ENCODE assay signal across 10 mouse cellular contexts in genomic region chr12:102127601-102128000, GRCm38 (mm10). TPM values are rescaled to one million over a fixed set of nuclear protein-coding genes. Genes with fewer than 3 reads are reported as not detected.
A peak's percentile ranks its signal among the peaks of the same experiment; 100 is the strongest.
DNase-seq lines count a peak whose midpoint lies in the region; ATAC-seq and TF ChIP-seq lines count a peak whose summit lies in the region.
"Had no signal": no experiment of that assay in that cellular context is flagged by ENCODE, and none has a peak within 500 bp of the region (broad histone marks: within the 10 kb centered on the region; RNA-seq: fewer than 3 reads in every experiment).

No protein-coding gene starts in this region.

- H3K27ac ChIP-seq in left cerebral cortex, adult 2 months, result peak overlapping the region; percentile 87; the same call in 1 of the 2 replicates
- no peak overlapping the region for H3K27ac ChIP-seq in forebrain, embryonic 12.5 days
- H3K27ac ChIP-seq in limb, embryonic 10.5 days, result no peak overlapping the region
- H3K27ac ChIP-seq in neural tube, embryonic 15.5 days (replicated peaks), result no peak overlapping the region

- peak overlapping the region; percentile 66 for H3K4me3 ChIP-seq in left cerebral cortex, adult 2 months
- peak overlapping the region; percentile 54 for H3K4me3 ChIP-seq in forebrain, embryonic 12.5 days (replicated peaks)
- peak overlapping the region; percentile 58 for H3K4me3 ChIP-seq in limb, embryonic 10.5 days
- peak overlapping the region; percentile 56 for H3K4me3 ChIP-seq in neural tube, embryonic 15.5 days (replicated peaks)

- H3K9ac ChIP-seq in forebrain, embryonic 12.5 days, result 0 out of 2 replicates have a peak overlapping the region, but pooled peaks have one; percentile 51
- H3K9ac ChIP-seq in neural tube, embryonic 15.5 days (replicated peaks), result no peak overlapping the region

- no peaks in the 10 kb centered on the region for H3K36me3 ChIP-seq in forebrain, embryonic 12.5 days (replicated peaks)
- no peaks in the 10 kb centered on the region for H3K36me3 ChIP-seq in limb, embryonic 10.5 days
- H3K36me3 ChIP-seq in neural tube, embryonic 15.5 days, result no peaks in the 10 kb centered on the region
- H3K36me3 ChIP-seq: G1E had no signal

- no peak for DNase-seq in left cerebral cortex, adult 2 months (ENCODE audit: extremely low spot score in 1 of 2, low spot score in 2 of 2)
- no peak for DNase-seq in left cerebral cortex, postnatal 14 days (ENCODE audit: low spot score in 2 of 2)
- no peak for DNase-seq in limb, embryonic 10.5 days (ENCODE audit: low spot score)
- no peak for DNase-seq in spleen, postnatal 4 days (ENCODE audit: low spot score in 2 of 2)
- DNase-seq in left cerebral cortex, adult 8-10 months (ENCODE audit: low spot score in 2 of 2), result no peak
- DNase-seq in layer of hippocampus, adult 9-10 months (ENCODE audit: low spot score), result no peak
- DNase-seq: thymus, postnatal 36 days had no signal

- peaks cover 65% of the 10 kb centered on the region for H3K27me3 ChIP-seq in forebrain, embryonic 12.5 days
- peaks cover 66% of the 10 kb centered on the region for H3K27me3 ChIP-seq in limb, embryonic 10.5 days (ENCODE audit: low read depth, poor library complexity, severe bottlenecking)
- peaks cover 47% of the 10 kb centered on the region for H3K27me3 ChIP-seq in neural tube, embryonic 15.5 days (replicated peaks)

- 6% methylated on average over 7 of the region's 7 CpGs for WGBS in forebrain, embryonic 12.5 days
- WGBS in limb, embryonic 10.5 days, result 5% methylated on average over 7 of the region's 7 CpGs
- 7% methylated on average over 7 of the region's 7 CpGs for WGBS in neural tube, embryonic 15.5 days

- peak overlapping the region; percentile 98 for H3K4me2 ChIP-seq in forebrain, embryonic 12.5 days
- peak overlapping the region; percentile 100 for H3K4me2 ChIP-seq in neural tube, embryonic 15.5 days

- TF ChIP-seq CTCF in left cerebral cortex, adult 2 months (IDR thresholded peaks at IDR 0.05), result no peak

- no peaks in the 10 kb centered on the region for H3K9me3 ChIP-seq in forebrain, embryonic 12.5 days
- H3K9me3 ChIP-seq in limb, embryonic 10.5 days (replicated peaks), result no peaks in the 10 kb centered on the region
- no peaks in the 10 kb centered on the region for H3K9me3 ChIP-seq in neural tube, embryonic 15.5 days (replicated peaks)

- intact Hi-C loops in left cerebral cortex, adult 2 months (cut with DNase I), result no loop called here
- intact Hi-C loops in left cerebral cortex, postnatal 14 days (cut with DNase I), result loop anchor here (5.0 kb wide), 2 partner anchors 85 to 140 kb away; no protein-coding TSS in a partner anchor

- ATAC-seq in forebrain, embryonic 12.5 days (ENCODE audit: low FRiP score), result no peak
- ATAC-seq in neural tube, embryonic 15.5 days (ENCODE audit: low FRiP score), result no peak

- H3K4me1 ChIP-seq in forebrain, embryonic 12.5 days, result peaks cover 22% of the 10 kb centered on the region
- peaks cover 21% of the 10 kb centered on the region for H3K4me1 ChIP-seq in limb, embryonic 10.5 days
- H3K4me1 ChIP-seq in neural tube, embryonic 15.5 days, result peaks cover 31% of the 10 kb centered on the region

RNA-seq across cellular contexts. Expression of gene Slc24a4, which starts 0.9 kb away (rescaled TPM):
- 10 to 100 TPM; 46.4 to 47.2 TPM for total RNA-seq in left cerebral cortex, adult 2 months (2021)
- total RNA-seq in left cerebral cortex, postnatal 14 days (2021), result 10 to 100 TPM; 25.8 to 26.4 TPM
- 0.31 and 0.40 TPM in 2 replicates for polyA plus RNA-seq in forebrain, embryonic 12.5 days (2016; fragmentation: Nextera tagmentation; extraction: Ambion mirVana)
- not detected in 2 replicates for polyA plus RNA-seq in limb, embryonic 10.5 days (2016; fragmentation: Nextera tagmentation; extraction: Ambion mirVana)
- 2.7 and 2.8 TPM in 2 replicates for polyA plus RNA-seq in neural tube, embryonic 15.5 days (2015; fragmentation: Nextera tagmentation; extraction: Ambion mirVana)
- 10 to 100 TPM; 47.2 to 53.8 (median 50.8) TPM for total RNA-seq in left cerebral cortex, adult 8-10 months (2022)
- polyA plus RNA-seq: G1E had no signal
